Mouse (Mus musculus) neural tube, embryonic 15.5 days (tissue): Measurements from ENCODE around the gene Dcaf7. TPM values are rescaled to one million over a fixed set of nuclear protein-coding genes. Genes with fewer than 3 reads are reported as not detected.
A peak's percentile ranks its signal among the peaks of the same experiment; 100 is the strongest.

Experiments
- ATAC-seq: fragments of 200-750 bp; cut with Nextera tagmentation; 2 replicates; pipeline ENCODE4 v1.8.0; 2017; ENCODE audit warnings: mild to moderate bottlenecking, moderate TSS enrichment, moderate library complexity; ENCODE audit not compliant: low FRiP score
- H3K27ac ChIP-seq: fragments of 300-500 bp; sonication (generic); replicated peaks from 2 replicates; pipeline ENCODE4 v1.5.1; 2015; ENCODE audit warnings: mild to moderate bottlenecking, inconsistent platforms
- H3K27me3 ChIP-seq: fragments of 300-500 bp; sonication (generic); replicated peaks from 2 replicates; pipeline ENCODE4 v1.6.1; 2015; ENCODE audit warnings: inconsistent platforms
- H3K36me3 ChIP-seq: fragments of 300-500 bp; sonication (generic); 2 replicates; pipeline ENCODE4 v1.6.1; 2015; ENCODE audit warnings: inconsistent platforms
- H3K4me1 ChIP-seq: fragments of 300-500 bp; sonication (generic); 2 replicates; pipeline ENCODE4 v1.6.1; 2015; ENCODE audit warnings: inconsistent platforms
- H3K4me2 ChIP-seq: fragments of 300-500 bp; sonication (generic); 2 replicates; pipeline ENCODE4 v1.6.1; 2015; ENCODE audit warnings: inconsistent platforms, mild to moderate bottlenecking, moderate library complexity
- H3K4me3 ChIP-seq: fragments of 300-500 bp; sonication (generic); replicated peaks from 2 replicates; pipeline ENCODE4 v1.5.1; 2015; ENCODE audit warnings: mild to moderate bottlenecking, inconsistent platforms
- H3K9ac ChIP-seq: fragments of 300-500 bp; sonication (generic); replicated peaks from 2 replicates; pipeline ENCODE4 v1.6.1; 2015; ENCODE audit warnings: mild to moderate bottlenecking, inconsistent platforms
- H3K9me3 ChIP-seq: fragments of 300-500 bp; sonication (generic); replicated peaks from 2 replicates; pipeline ENCODE4 v1.6.1; 2016; ENCODE audit warnings: inconsistent platforms
- WGBS: fragments of 180-500 bp; shearing (Covaris S2); methylation state at CpG from one replicate; pipeline ENCODE4 v1.1.7; 2015; ENCODE audit warnings: mixed read lengths; 5-methylcytosine and 5-hydroxymethylcytosine counted together
- polyA plus RNA-seq: library from polyadenylated mRNA; unstranded; fragments of >200 nt; fragmentation: Nextera tagmentation; extraction: Ambion mirVana; gene quantifications from 2 replicates; pipeline ENCODE4 v1.2.1, GENCODE M21; 2015

Gene Dcaf7
- polyA plus RNA-seq: 131 and 143 TPM in 2 replicates

DNA sequence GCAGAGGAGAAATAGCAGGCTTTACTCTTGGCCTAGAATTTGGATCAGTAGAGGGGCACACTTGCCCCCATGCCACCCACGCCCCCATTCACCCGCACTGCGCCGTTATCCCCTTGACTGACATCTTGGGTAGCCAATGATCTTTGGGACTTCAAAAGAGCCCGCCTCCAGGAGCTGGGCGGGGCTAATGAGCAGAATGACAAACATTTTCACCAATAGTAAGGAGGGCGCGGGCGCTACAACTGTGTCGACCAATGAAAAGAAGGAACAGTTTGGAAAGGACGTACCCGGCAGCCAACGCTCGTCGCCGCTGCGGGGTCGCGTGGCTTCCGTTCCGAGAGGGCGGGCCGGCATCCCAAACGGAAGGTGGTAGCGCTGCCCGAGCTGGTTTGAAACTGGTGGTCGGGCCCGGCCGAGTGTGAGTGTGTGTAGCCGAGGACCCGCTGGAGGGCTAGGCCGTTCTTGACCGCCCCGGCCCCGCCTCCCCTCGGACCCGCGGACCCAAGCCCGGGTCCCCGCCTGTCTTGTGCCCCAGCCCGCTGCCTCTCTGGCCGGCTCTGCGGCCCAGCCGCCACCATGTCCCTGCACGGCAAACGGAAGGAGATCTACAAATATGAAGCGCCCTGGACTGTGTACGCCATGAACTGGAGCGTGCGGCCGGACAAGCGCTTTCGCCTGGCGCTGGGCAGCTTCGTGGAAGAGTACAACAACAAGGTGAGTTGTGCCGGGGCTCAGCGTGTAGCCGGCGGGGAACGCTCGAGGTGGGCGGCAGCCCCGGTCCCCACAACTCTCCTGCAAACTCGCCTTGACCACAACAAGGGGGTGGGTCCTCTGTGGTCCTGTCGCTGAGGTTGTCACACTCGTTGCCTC, at the start of gene Dcaf7:
Gene Dcaf7, plus strand, starts transcription at position 325 of the 870 bp plus-strand sequence.
- peak; percentile 97 for ATAC-seq
- H3K27me3 ChIP-seq: no peaks in the 10 kb centered on the region
- peak within 1 kb of the TSS; percentile 95 for H3K27ac ChIP-seq
- under 1% methylated on average over 66 of the region's 66 CpGs for WGBS
- peaks cover 43% of the 10 kb centered on the region for H3K4me1 ChIP-seq
- peak within 1 kb of the TSS; percentile 96 for H3K9ac ChIP-seq
- no peaks in the 10 kb centered on the region for H3K36me3 ChIP-seq
- H3K4me3 ChIP-seq: peak within 1 kb of the TSS; percentile 97
- no peaks in the 10 kb centered on the region for H3K9me3 ChIP-seq
- peak within 1 kb of the TSS; percentile 77 for H3K4me2 ChIP-seq

- no peak overlapping the region for H3K4me3 ChIP-seq
- H3K36me3 ChIP-seq: no peaks in the 10 kb centered on the region
- H3K27ac ChIP-seq: no peak overlapping the region
- no peak for ATAC-seq
- H3K4me2 ChIP-seq: no peak overlapping the region
- no peak overlapping the region for H3K9ac ChIP-seq
- no peaks in the 10 kb centered on the region for H3K4me1 ChIP-seq
- H3K27me3 ChIP-seq: no peaks in the 10 kb centered on the region
- 77% methylated on average over 6 of the region's 6 CpGs for WGBS
- H3K9me3 ChIP-seq: no peaks in the 10 kb centered on the region
Observed at GRCm38 (mm10) chr11:105987446-105987845, 49.2 kb upstream of the Dcaf7 start.

GRCm38 (mm10) chr11:105989446-105989845, 47.2 kb upstream of the Dcaf7 start:
- Histone ChIP-seq H3K9me3 (no peaks in the 10 kb centered on the region), H3K4me2 (no peak overlapping the region), H3K27me3 (no peaks in the 10 kb centered on the region), H3K4me3 (no peak overlapping the region), H3K9ac (no peak overlapping the region), H3K4me1 (no peaks in the 10 kb centered on the region), H3K36me3 (no peaks in the 10 kb centered on the region), H3K27ac (no peak overlapping the region)
- 74% methylated on average over 6 of the region's 6 CpGs for WGBS
- no peak for ATAC-seq

- H3K4me3 ChIP-seq: no peak overlapping the region
- 64% methylated on average over 2 of the region's 2 CpGs for WGBS
- H3K27me3 ChIP-seq: no peaks in the 10 kb centered on the region
- no peak overlapping the region for H3K27ac ChIP-seq
- H3K9me3 ChIP-seq: no peaks in the 10 kb centered on the region
- H3K9ac ChIP-seq: no peak overlapping the region
- H3K4me2 ChIP-seq: no peak overlapping the region
- ATAC-seq: no peak
- H3K4me1 ChIP-seq: no peaks in the 10 kb centered on the region
- H3K36me3 ChIP-seq: no peaks in the 10 kb centered on the region
Observed at GRCm38 (mm10) chr11:105990231-105990630, 46.4 kb upstream of the Dcaf7 start.

DNA sequence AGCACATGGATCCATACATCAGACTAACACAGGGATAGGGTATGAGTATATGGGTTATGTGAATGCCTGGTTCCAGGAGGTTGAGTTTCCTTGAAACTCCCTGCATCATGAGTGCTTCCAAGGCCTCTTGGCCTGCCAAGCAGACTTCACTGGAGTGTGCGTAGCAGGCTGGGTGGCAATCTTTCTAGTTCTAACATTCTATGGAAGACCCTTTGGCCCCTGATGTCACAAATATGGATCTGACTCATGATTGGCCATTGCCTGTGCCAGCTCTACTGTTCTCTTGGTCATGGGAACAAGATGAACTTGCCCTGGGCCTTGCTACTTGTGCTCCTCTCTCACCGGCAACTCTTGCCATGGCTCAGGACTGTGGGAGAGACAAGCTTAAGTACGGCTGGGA, 42.3 kb upstream of the Dcaf7 start, which contains the start of gene Ace3:
Gene Ace3, plus strand, starts transcription at position 301 of the 400 bp plus-strand sequence.
- Histone ChIP-seq H3K9me3 (no peaks in the 10 kb centered on the region), H3K4me3 (no peak within 1 kb of the TSS), H3K36me3 (no peaks in the 10 kb centered on the region), H3K4me1 (no peaks in the 10 kb centered on the region), H3K4me2 (no peak within 1 kb of the TSS), H3K27ac (no peak within 1 kb of the TSS), H3K9ac (no peak within 1 kb of the TSS), H3K27me3 (no peaks in the 10 kb centered on the region)
- 90% methylated on average over 3 of the region's 3 CpGs for WGBS
- no peak for ATAC-seq

GRCm38 (mm10) chr11:106000062-106000461, 36.6 kb upstream of the Dcaf7 start:
- H3K9me3 ChIP-seq: no peaks in the 10 kb centered on the region
- ATAC-seq: no peak
- no peak overlapping the region for H3K27ac ChIP-seq
- WGBS: 94% methylated on average over 6 of the region's 6 CpGs
- H3K4me1 ChIP-seq: no peaks in the 10 kb centered on the region
- no peak overlapping the region for H3K9ac ChIP-seq
- H3K36me3 ChIP-seq: no peaks in the 10 kb centered on the region
- H3K4me2 ChIP-seq: no peak overlapping the region
- H3K4me3 ChIP-seq: no peak overlapping the region
- no peaks in the 10 kb centered on the region for H3K27me3 ChIP-seq

DNA sequence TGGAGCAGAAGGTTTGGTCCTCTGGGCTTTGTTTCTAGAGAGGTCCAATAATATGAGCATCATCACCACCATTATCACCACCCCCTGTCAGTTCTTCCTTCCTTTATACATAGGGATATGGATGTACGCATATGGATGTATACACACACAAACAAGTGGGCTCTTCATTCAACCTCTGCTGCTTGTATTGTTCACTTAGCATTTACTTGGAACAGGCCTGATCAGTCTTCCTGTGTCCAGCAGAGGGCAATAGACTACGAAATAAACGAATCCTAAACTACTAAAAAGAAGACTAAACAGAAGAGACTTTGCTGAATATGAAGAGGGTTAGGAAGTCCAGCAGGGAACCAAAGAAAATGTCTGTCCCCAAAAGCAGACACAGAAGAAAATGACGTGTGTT, 35.0 kb upstream of the Dcaf7 start:
- Histone ChIP-seq H3K4me3 (no peak overlapping the region), H3K4me2 (no peak overlapping the region), H3K9me3 (no peaks in the 10 kb centered on the region), H3K27ac (no peak overlapping the region), H3K27me3 (no peaks in the 10 kb centered on the region), H3K4me1 (peaks cover 5% of the 10 kb centered on the region), H3K9ac (no peak overlapping the region), H3K36me3 (no peaks in the 10 kb centered on the region)
- ATAC-seq: no peak
- 41% methylated on average over 4 of the region's 4 CpGs for WGBS

DNA sequence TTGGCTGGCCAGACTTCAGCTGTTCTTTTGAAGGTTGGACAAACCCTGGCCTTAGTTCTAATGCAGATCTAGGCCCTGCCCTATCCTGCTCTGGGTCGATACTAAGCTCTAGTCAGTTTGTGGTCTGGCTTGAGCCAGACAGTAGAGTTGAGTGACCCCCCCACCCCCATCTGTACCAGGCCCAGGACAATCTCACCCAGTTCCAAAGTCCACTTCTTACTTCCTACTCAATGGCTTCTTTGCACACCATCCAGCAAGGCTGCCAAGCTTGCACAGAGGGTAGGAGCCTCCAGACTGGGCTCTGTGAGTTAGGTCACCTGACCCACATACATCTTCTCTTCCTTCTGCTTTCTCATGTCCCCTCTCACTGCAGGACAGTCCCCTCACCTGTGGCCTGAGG, 32.1 kb upstream of the Dcaf7 start:
- peaks cover 10% of the 10 kb centered on the region for H3K4me1 ChIP-seq
- no peak overlapping the region for H3K4me2 ChIP-seq
- H3K9me3 ChIP-seq: no peaks in the 10 kb centered on the region
- no peak overlapping the region for H3K4me3 ChIP-seq
- H3K27me3 ChIP-seq: peaks cover 13% of the 10 kb centered on the region; the same call in 1 of the 2 replicates
- H3K36me3 ChIP-seq: no peaks in the 10 kb centered on the region
- no peak overlapping the region for H3K9ac ChIP-seq
- 84% methylated on average over 1 of the region's 1 CpGs for whole genome bisulfite sequencing
- H3K27ac ChIP-seq: no peak overlapping the region
- ATAC-seq: no peak

DNA sequence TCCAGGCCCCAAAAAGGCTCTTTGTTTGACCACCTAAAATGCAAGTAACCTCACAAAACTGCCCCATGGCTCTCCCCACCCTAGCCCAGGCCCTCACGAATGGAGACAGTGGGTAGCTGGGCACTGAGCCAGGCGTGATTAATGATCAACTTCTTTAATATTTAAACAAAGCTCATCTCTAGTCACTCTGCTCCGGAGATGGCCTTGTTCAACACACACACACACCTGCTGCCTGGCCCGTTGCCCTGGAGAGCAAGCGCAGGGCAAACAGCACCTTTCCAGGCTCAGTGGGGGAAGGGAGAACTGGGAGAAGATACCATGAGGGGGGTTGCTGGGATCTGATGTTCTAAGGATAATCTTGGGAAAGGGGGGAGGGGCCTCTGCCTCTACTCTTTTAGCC, 30.7 kb upstream of the Dcaf7 start:
- Histone ChIP-seq H3K4me1 (peaks cover 10% of the 10 kb centered on the region), H3K9ac (no peak overlapping the region), H3K4me3 (no peak overlapping the region), H3K27me3 (peaks cover 24% of the 10 kb centered on the region; the same call in 1 of the 2 replicates), H3K36me3 (no peaks in the 10 kb centered on the region), H3K9me3 (no peaks in the 10 kb centered on the region), H3K4me2 (no peak overlapping the region), H3K27ac (no peak overlapping the region)
- no peak for ATAC-seq
- 21% methylated on average over 5 of the region's 5 CpGs for WGBS

GRCm38 (mm10) chr11:106007821-106008220, 28.9 kb upstream of the Dcaf7 start, which contains the start of gene Kcnh6:
Gene Kcnh6, plus strand, starts transcription at chr11:106008124.
- H3K4me3 ChIP-seq: peak within 1 kb of the TSS; percentile 14; the same call in 1 of the 2 replicates
- under 1% methylated on average over 25 of the region's 25 CpGs for WGBS
- H3K27me3 ChIP-seq: peaks cover 25% of the 10 kb centered on the region; the same call in 1 of the 2 replicates
- no peak for ATAC-seq
- H3K9me3 ChIP-seq: no peaks in the 10 kb centered on the region
- H3K4me1 ChIP-seq: peaks cover 12% of the 10 kb centered on the region
- no peaks in the 10 kb centered on the region for H3K36me3 ChIP-seq
- H3K4me2 ChIP-seq: peak within 1 kb of the TSS; percentile 58
- no peak within 1 kb of the TSS for H3K9ac ChIP-seq
- no peak within 1 kb of the TSS for H3K27ac ChIP-seq

DNA sequence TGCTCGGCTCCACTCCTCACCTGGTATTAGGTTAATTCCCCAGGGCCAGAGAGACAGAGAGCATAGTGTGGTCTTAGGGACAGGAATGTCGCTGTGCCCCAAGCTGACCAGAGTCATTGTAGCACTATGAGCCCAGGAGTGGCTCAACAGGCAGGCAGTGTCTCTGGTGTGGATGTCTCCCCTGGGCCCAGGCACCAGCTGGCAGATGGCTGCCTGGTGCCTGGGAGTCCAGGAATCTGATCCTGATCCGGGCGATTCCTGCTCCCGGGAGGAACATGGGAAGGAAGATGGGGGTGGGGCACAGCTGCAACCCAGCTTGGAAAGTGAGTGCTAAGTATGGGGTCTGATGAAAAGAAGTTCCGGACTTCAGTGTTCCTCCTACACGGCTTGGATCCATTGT, 24.0 kb upstream of the Dcaf7 start:
- no peaks in the 10 kb centered on the region for H3K36me3 ChIP-seq
- H3K4me1 ChIP-seq: peaks cover 15% of the 10 kb centered on the region
- no peak for ATAC-seq
- no peak overlapping the region for H3K4me2 ChIP-seq
- peaks cover 25% of the 10 kb centered on the region for H3K27me3 ChIP-seq
- H3K4me3 ChIP-seq: no peak overlapping the region
- H3K9me3 ChIP-seq: no peaks in the 10 kb centered on the region
- no peak overlapping the region for H3K9ac ChIP-seq
- no peak overlapping the region for H3K27ac ChIP-seq
- WGBS: 47% methylated on average over 7 of the region's 7 CpGs
